Mouse (Mus musculus) testis, adult 2 months (tissue): Measurements from ENCODE around the gene Aars2. TPM values are rescaled to one million over a fixed set of nuclear protein-coding genes. Genes with fewer than 3 reads are reported as not detected.
A peak's percentile ranks its signal among the peaks of the same experiment; 100 is the strongest.

Experiments
- H3K27ac ChIP-seq: fragments of 200-500 bp; 2 replicates; pipeline ENCODE4 v1.5.1; 2012; ENCODE audit warnings: low read depth, low read length; ENCODE audit not compliant: control insufficient read depth, insufficient read depth
- H3K27me3 ChIP-seq: fragments of 200-500 bp; 2 replicates; pipeline ENCODE4 v1.6.1; 2012; ENCODE audit warnings: mild to moderate bottlenecking, low read length, moderate library complexity; ENCODE audit not compliant: control insufficient read depth, insufficient read depth
- H3K36me3 ChIP-seq: fragments of 200-500 bp; 2 replicates; pipeline ENCODE4 v1.6.1; 2012; ENCODE audit warnings: mild to moderate bottlenecking, low read length; ENCODE audit not compliant: control insufficient read depth, insufficient read depth
- H3K4me1 ChIP-seq: fragments of 200-500 bp; 2 replicates; pipeline ENCODE4 v1.6.1; 2012; ENCODE audit warnings: low read length; ENCODE audit not compliant: control insufficient read depth, insufficient read depth
- H3K4me3 ChIP-seq: fragments of 200-500 bp; 2 replicates; pipeline ENCODE4 v1.5.1; 2012; ENCODE audit warnings: low read depth, mild to moderate bottlenecking, low read length, moderate library complexity, mixed read lengths; ENCODE audit not compliant: control insufficient read depth
- CTCF ChIP-seq: fragments of 200-500 bp; IDR thresholded peaks from 2 replicates; pipeline ENCODE4 v1.5.1; 2012; ENCODE audit warnings: low read depth, mild to moderate bottlenecking, inconsistent platforms, low read length, moderate library complexity; ENCODE audit not compliant: control insufficient read depth, insufficient read depth, insufficient replicate concordance
- POLR2A ChIP-seq: fragments of 200-500 bp; IDR thresholded peaks from 2 replicates; pipeline ENCODE4 v1.6.1; 2012; ENCODE audit warnings: low read depth, mild to moderate bottlenecking, inconsistent platforms, low read length, moderate library complexity; ENCODE audit not compliant: control insufficient read depth
- polyA plus RNA-seq: library from polyadenylated mRNA; depleted of rRNA; stranded (reverse); fragments of >200 nt; gene quantifications from 2 replicates; pipeline ENCODE4 v1.2.3, GENCODE M21; 2012

Aars2 gene
- polyA plus RNA-seq, 1 experiment: 19.3 TPM

GRCm38 (mm10) chr17:45542705-45543104, 36.1 kb downstream of the Aars2 start:
- Histone ChIP-seq H3K27me3 (no peaks in the 10 kb centered on the region), H3K4me3 (no peak overlapping the region), H3K36me3 (no peaks in the 10 kb centered on the region), H3K27ac (no peak overlapping the region), H3K4me1 (peaks cover 27% of the 10 kb centered on the region)
- TF ChIP-seq CTCF (no peak), POLR2A (no peak)

GRCm38 (mm10) chr17:45543115-45543514, 36.5 kb downstream of the Aars2 start:
- H3K27me3 ChIP-seq: no peaks in the 10 kb centered on the region

GRCm38 (mm10) chr17:45544001-45544872, 37.6 kb downstream of the Aars2 start:
- TF ChIP-seq CTCF (no peak), POLR2A (no peak)
- Histone ChIP-seq H3K27ac (no peak overlapping the region), H3K4me1 (peaks cover 29% of the 10 kb centered on the region), H3K4me3 (peak overlapping the region; percentile 25), H3K27me3 (peaks cover 4% of the 10 kb centered on the region; the same call in 1 of the 2 replicates), H3K36me3 (no peaks in the 10 kb centered on the region)

More at GRCm38 (mm10) chr17:45543115-45543514, 36.5 kb downstream of the Aars2 start:
- TF ChIP-seq POLR2A (no peak), CTCF (no peak)
- Histone ChIP-seq H3K36me3 (no peaks in the 10 kb centered on the region), H3K27ac (no peak overlapping the region), H3K4me3 (no peak overlapping the region), H3K4me1 (peaks cover 27% of the 10 kb centered on the region)

- Histone ChIP-seq H3K27ac (no peak overlapping the region), H3K27me3 (peaks cover 4% of the 10 kb centered on the region; the same call in 1 of the 2 replicates), H3K4me1 (peaks cover 24% of the 10 kb centered on the region), H3K36me3 (no peaks in the 10 kb centered on the region), H3K4me3 (peak overlapping the region; percentile 25)
- TF ChIP-seq CTCF: no peak
- TF ChIP-seq POLR2A: no peak
These were observed 38.2 kb downstream of the Aars2 start for GRCm38 (mm10) chr17:45544873-45545277.

- TF ChIP-seq CTCF (no peak), POLR2A (no peak)
- Histone ChIP-seq H3K27ac (no peak overlapping the region), H3K36me3 (no peaks in the 10 kb centered on the region), H3K27me3 (peaks cover 4% of the 10 kb centered on the region; the same call in 1 of the 2 replicates), H3K4me3 (peak overlapping the region; percentile 25), H3K4me1 (peaks cover 26% of the 10 kb centered on the region)
These were observed 38.8 kb downstream of the Aars2 start for GRCm38 (mm10) chr17:45545278-45545961.

- Histone ChIP-seq H3K27ac (no peak overlapping the region), H3K27me3 (peaks cover 4% of the 10 kb centered on the region; the same call in 1 of the 2 replicates), H3K4me1 (peaks cover 28% of the 10 kb centered on the region), H3K4me3 (no peak overlapping the region), H3K36me3 (no peaks in the 10 kb centered on the region)
- TF ChIP-seq POLR2A: no peak
These were observed 40.3 kb downstream of the Aars2 start for GRCm38 (mm10) chr17:45546941-45547340.
